Mouse (Mus musculus) lung, adult 2 months (tissue): ENCODE measurements around the gene Prkce.

Source experiments
- CTCF ChIP-seq: fragments of 200-500 bp; IDR thresholded peaks from 2 replicates; pipeline ENCODE4 v1.5.1; 2011; ENCODE audit warnings: mild to moderate bottlenecking, low read length, control low read depth; ENCODE audit not compliant: insufficient read depth
- POLR2A ChIP-seq: fragments of 200-500 bp; IDR thresholded peaks from 2 replicates; pipeline ENCODE4 v1.6.1; 2011; ENCODE audit warnings: low read depth, mild to moderate bottlenecking, control low read depth, low read length, borderline replicate concordance; ENCODE audit errors: extremely low read depth

DNA sequence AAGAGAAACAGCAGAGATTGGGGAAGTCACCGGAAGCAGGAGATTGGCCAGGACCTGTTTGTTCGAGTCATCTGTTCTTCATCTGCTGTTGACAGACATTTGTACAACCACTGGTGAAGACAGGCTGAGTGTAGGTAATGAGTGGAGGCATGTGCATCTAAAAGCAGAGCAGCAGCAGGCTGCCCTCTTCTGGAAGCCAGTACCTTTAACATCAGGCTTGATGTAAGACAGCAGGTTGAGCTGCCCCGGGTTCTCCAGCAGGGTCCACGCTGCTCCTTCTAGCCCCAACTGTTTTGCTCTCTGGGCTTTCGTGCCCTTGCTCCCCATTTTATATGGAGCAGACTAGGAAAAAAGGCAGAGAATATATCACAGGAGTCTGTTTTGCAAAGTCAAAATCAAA lies 41.7 kb upstream of the Prkce start:
- TF ChIP-seq CTCF (no peak), POLR2A (no peak)
